Comparison of ENCODE assay signal across 19 mouse cellular contexts in genomic region chr12:111869806-111870205, GRCm38 (mm10). TPM values are rescaled to one million over a fixed set of nuclear protein-coding genes. Genes with fewer than 3 reads are reported as not detected.
DNase-seq lines count a peak whose midpoint lies in the region.
"Had no signal": no experiment of that assay in that cellular context is flagged by ENCODE, and none has a peak within 500 bp of the region (broad histone marks: within the 10 kb centered on the region; RNA-seq: fewer than 3 reads in every experiment).

No protein-coding gene starts in this region.

- 0 out of 2 replicates have a peak, but pooled peaks cover 2% of the 10 kb centered on the region for H3K4me1 ChIP-seq in heart, embryonic 10.5 days
- H3K4me1 ChIP-seq: embryonic facial prominence, embryonic 13.5 days; embryonic facial prominence, embryonic 15.5 days; forebrain, embryonic 10.5 days; forebrain, embryonic 12.5 days had no signal

- 74% methylated on average over 1 of the region's 1 CpGs for WGBS in heart, embryonic 10.5 days

- no peaks in the 10 kb centered on the region for H3K9me3 ChIP-seq in heart, embryonic 10.5 days
- H3K9me3 ChIP-seq: embryonic facial prominence, embryonic 13.5 days; embryonic facial prominence, embryonic 15.5 days; forebrain, embryonic 10.5 days; forebrain, embryonic 12.5 days had no signal

- H3K4me3 ChIP-seq in heart, embryonic 10.5 days, result no peak overlapping the region
- H3K4me3 ChIP-seq: embryonic facial prominence, embryonic 13.5 days; embryonic facial prominence, embryonic 15.5 days; erythroblast, embryonic 14.5 days; forebrain, embryonic 10.5 days; forebrain, embryonic 12.5 days had no signal

- H3K36me3 ChIP-seq in heart, embryonic 10.5 days, result peaks cover 34% of the 10 kb centered on the region
- H3K36me3 ChIP-seq: forebrain, embryonic 10.5 days; forebrain, embryonic 12.5 days had no signal

- peak; percentile 59 for DNase-seq in adrenal gland, adult 2 months
- no peak for DNase-seq in adrenal gland, postnatal 10 days
- DNase-seq in adrenal gland, postnatal 36 days, result peak; percentile 52 to 56
- no peak for DNase-seq in adrenal gland, adult 8-10 months
- DNase-seq in heart, embryonic 10.5 days (ENCODE audit: low spot score), result peak; percentile 24
- DNase-seq in heart, adult 18-20 months, result no peak
- DNase-seq: adrenal gland, postnatal 25 days; cerebellum, adult 11 months; cerebellum, adult 18-20 months; cerebellum, adult 8-10 months; cerebellum, adult 9-11 months; cerebellum, postnatal 14 days; cerebellum, postnatal 36 days; embryo, embryonic 11 days had no signal

- H3K27ac ChIP-seq in heart, embryonic 10.5 days, result no peak overlapping the region
- H3K27ac ChIP-seq: embryonic facial prominence, embryonic 13.5 days; embryonic facial prominence, embryonic 15.5 days; forebrain, embryonic 10.5 days; forebrain, embryonic 12.5 days had no signal

- no peaks in the 10 kb centered on the region for H3K27me3 ChIP-seq in heart, embryonic 10.5 days (ENCODE audit: insufficient read depth, poor library complexity, severe bottlenecking)
- H3K27me3 ChIP-seq: embryonic facial prominence, embryonic 13.5 days; embryonic facial prominence, embryonic 15.5 days; forebrain, embryonic 12.5 days had no signal

RNA-seq across cellular contexts. Expression of gene Ppp1r13b, which starts 38.1 kb away (rescaled TPM):
- 10 to 100 TPM; 13.8 to 15.9 TPM for total RNA-seq in adrenal gland, adult 2 months (2021)
- polyA plus RNA-seq in adrenal gland, adult 2 months (2012; rRNA removed), result 5.9 and 6.6 TPM in 2 replicates
- 10 to 100 TPM; 20.4 to 21.8 TPM for total RNA-seq in adrenal gland, postnatal 10 days (2021)
- total RNA-seq in adrenal gland, postnatal 36 days (2021), result 10 to 100 TPM; 13.8 to 18.8 TPM
- total RNA-seq in adrenal gland, adult 8-10 months (2022), result 10 to 100 TPM; 16.0 to 26.6 (median 18.7) TPM
- 13.6 and 16.8 TPM in 2 replicates for polyA plus RNA-seq in heart, embryonic 10.5 days (2016; fragmentation: Nextera tagmentation; extraction: Ambion mirVana)
- 10 to 100 TPM; 16.9 to 17.8 TPM for total RNA-seq in heart, adult 18-20 months (2021)

RNA-seq across cellular contexts. Expression of gene Zfyve21, which starts 55.8 kb away (rescaled TPM):
- 100 to 1,000 TPM in 1 of 2 experiments, 10 to 100 TPM in 1; 63.4 to 125 TPM for total RNA-seq in adrenal gland, adult 2 months (2021)
- polyA plus RNA-seq in adrenal gland, adult 2 months (2012; rRNA removed), result 124 and 125 TPM in 2 replicates
- 10 to 100 TPM; 80.6 to 96.3 TPM for total RNA-seq in adrenal gland, postnatal 10 days (2021)
- 100 to 1,000 TPM in 1 of 2 experiments, 10 to 100 TPM in 1; 96.9 to 101 TPM for total RNA-seq in adrenal gland, postnatal 36 days (2021)
- 100 to 1,000 TPM; 113 to 145 (median 123) TPM for total RNA-seq in adrenal gland, adult 8-10 months (2022)
- polyA plus RNA-seq in heart, embryonic 10.5 days (2016; fragmentation: Nextera tagmentation; extraction: Ambion mirVana), result 104 and 109 TPM in 2 replicates
- 10 to 100 TPM; 71.6 to 77.3 TPM for total RNA-seq in heart, adult 18-20 months (2021)

RNA-seq across cellular contexts. Expression of gene Xrcc3, which starts 56.1 kb away (rescaled TPM):
- 10 to 100 TPM in 1 of 2 experiments, 1 to 10 TPM in 1; 8.8 to 17.8 TPM for total RNA-seq in adrenal gland, adult 2 months (2021)
- 19.7 and 22.5 TPM in 2 replicates for polyA plus RNA-seq in adrenal gland, adult 2 months (2012; rRNA removed)
- total RNA-seq in adrenal gland, postnatal 10 days (2021), result 10 to 100 TPM; 21.4 to 25.7 TPM
- total RNA-seq in adrenal gland, postnatal 36 days (2021), result 10 to 100 TPM; 14.9 to 18.6 TPM
- total RNA-seq in adrenal gland, adult 8-10 months (2022), result 10 to 100 TPM; 17.5 to 22.1 (median 19.4) TPM
- polyA plus RNA-seq in heart, embryonic 10.5 days (2016; fragmentation: Nextera tagmentation; extraction: Ambion mirVana), result 10.5 and 13.8 TPM in 2 replicates
- 1 to 10 TPM in 1 of 2 experiments, under 1 TPM in 1; 0.72 to 1.6 TPM for total RNA-seq in heart, adult 18-20 months (2021)

Comparison
In these comparisons a context has a peak if more than half of its experiments do, and no peak if none do; other contexts are left out.
1. DNase-seq: peak in adrenal gland, adult 2 months (single experiment), adrenal gland, postnatal 36 days (2 of 2) and heart, embryonic 10.5 days (single experiment); none in adrenal gland, postnatal 10 days (single experiment), adrenal gland, adult 8-10 months (single experiment) and heart, adult 18-20 months (0 of 2).